Mouse (Mus musculus) embryonic fibroblast, embryonic 13.5 days (primary cell): ENCODE results near the gene Gm45902.

ENCODE experiments used
- CTCF ChIP-seq: IDR thresholded peaks from 2 replicates; pipeline ENCODE4 v1.5.1; 2011; ENCODE audit warnings: mild to moderate bottlenecking, control low read depth, low read length, moderate library complexity, borderline replicate concordance; ENCODE audit not compliant: insufficient read depth
- POLR2A ChIP-seq: IDR thresholded peaks from 2 replicates; pipeline ENCODE4 v1.6.1; 2011; ENCODE audit warnings: low read depth, mild to moderate bottlenecking, control low read depth, low read length, moderate library complexity

DNA sequence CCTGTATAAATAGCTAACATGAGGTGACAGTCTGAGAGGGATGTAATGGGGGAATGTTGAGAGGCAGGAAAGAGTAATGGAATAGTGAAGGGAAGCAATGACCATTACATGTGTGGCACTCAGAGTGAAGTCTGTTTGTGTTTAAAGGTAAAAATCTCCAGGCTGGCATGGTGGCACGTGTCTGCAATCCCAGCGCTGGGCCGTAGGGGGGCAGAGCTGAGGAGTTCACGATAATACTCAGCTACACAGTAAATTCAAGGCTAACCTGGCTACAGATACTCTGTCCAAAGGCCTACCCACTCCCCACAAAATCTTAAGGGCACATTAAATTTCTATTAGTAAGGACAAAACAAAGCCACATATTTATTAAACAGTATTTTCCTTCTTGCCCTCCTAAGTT, 56.0 kb downstream of the Gm45902 start:
- no peak for TF ChIP-seq POLR2A
- no peak for TF ChIP-seq CTCF
